Mouse (Mus musculus): Measurements from ENCODE around the gene Mrpl38. TPM values are rescaled to one million over a fixed set of nuclear protein-coding genes. Genes with fewer than 3 reads are reported as not detected.
"Not testable (repeated sequence)": the region's sequence is repeated elsewhere in the genome, so short reads cannot be mapped to it uniquely, and the experiment has no call there.

Gene Mrpl38
- polyA plus RNA-seq, 1 experiment, result 69.3 TPM

DNA sequence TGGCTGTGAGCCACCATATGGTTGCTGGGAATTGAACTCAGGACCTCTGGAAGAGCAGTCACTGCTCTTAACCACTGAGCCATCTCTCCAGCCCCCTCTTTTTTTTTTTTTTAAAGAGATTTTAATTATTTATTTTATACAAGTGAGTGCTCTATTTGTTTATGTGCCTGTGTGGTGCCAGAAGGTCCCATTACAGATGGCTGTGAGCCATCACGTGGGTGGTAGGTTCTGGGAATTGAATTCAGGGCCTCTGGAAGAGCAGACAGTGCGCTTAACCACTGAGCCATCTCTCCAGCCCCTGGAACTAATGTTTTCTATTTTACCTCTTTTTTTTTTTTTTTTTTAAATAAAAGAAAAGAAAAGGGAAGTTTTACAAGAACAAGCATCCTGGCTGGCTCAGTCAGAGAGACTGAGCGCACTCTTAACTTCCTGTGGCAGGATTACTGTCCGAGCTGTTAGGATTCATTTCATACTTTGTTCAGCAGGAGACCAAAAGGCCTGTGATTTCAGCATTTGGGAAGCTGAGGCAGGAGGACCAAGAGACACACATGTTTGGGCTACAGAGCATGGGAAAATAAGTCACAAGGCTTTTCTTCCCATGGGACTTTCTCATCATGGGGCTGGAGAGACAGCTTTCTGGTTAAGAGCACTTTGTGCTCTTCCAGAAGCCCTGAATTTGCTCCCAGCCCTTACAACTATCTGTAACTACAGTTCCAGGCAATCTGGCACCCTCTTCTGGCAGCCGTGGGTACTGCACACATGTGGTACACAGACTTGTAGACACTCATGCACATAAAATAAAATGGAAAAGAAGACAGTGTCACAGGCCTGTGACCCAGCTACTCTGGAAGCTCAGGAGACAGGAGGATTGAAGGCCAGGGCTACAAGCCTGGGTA, 42.2 kb downstream of the Mrpl38 start:
- no peak overlapping the region for H3K9ac ChIP-seq (ENCODE audit: low read depth, poor library complexity, severe bottlenecking)
- H3K4me3 ChIP-seq (ENCODE audit: low read depth, low read length), result no peak overlapping the region
- H3K27me3 ChIP-seq (ENCODE audit: control insufficient read depth, insufficient read depth, low read length, poor library complexity, severe bottlenecking), result no peaks in the 10 kb centered on the region
- H3K27ac ChIP-seq (ENCODE audit: insufficient read depth, low read length), result no peak overlapping the region
- H3K9me3 ChIP-seq (replicated peaks; ENCODE audit: control insufficient read depth, insufficient read depth, low read length, poor library complexity, severe bottlenecking), result no peaks in the 10 kb centered on the region
- no peaks in the 10 kb centered on the region for H3K36me3 ChIP-seq (ENCODE audit: control insufficient read depth, insufficient read depth, low read length, poor library complexity, severe bottlenecking)
- H3K4me1 ChIP-seq (ENCODE audit: control insufficient read depth, insufficient read depth, low read length), result peaks cover 9% of the 10 kb centered on the region
- TF ChIP-seq CTCF (IDR thresholded peaks at IDR 0.05; ENCODE audit: low read depth, low read length) (peak; percentile 62), EP300 (IDR thresholded peaks at IDR 0.05; ENCODE audit: insufficient read depth, low read depth, low read length) (no peak)

DNA sequence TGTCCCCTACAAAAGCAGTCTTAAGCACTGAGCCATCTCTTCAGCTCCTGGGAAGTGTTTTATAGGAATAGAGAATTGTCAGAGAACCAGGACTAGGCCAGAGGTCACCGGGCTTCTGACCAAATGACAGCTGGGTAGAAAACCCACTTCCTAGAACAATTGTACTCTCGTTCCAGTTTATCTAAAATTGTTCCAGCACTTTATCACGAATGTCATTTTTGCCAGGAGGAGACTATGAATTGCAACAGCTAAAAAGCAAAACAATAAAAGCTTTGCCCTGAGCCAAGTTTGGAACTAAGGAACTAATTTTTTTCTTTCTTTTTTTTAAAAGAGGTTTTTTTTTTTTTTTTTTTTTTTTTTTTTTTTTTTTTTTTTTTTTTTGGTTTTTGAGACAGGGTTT, 43.1 kb downstream of the Mrpl38 start:
- Histone ChIP-seq H3K4me3 (ENCODE audit: low read depth, low read length) (no peak overlapping the region), H3K27me3 (ENCODE audit: control insufficient read depth, insufficient read depth, low read length, poor library complexity, severe bottlenecking) (no peaks in the 10 kb centered on the region), H3K9ac (ENCODE audit: low read depth, poor library complexity, severe bottlenecking) (no peak overlapping the region), H3K36me3 (ENCODE audit: control insufficient read depth, insufficient read depth, low read length, poor library complexity, severe bottlenecking) (no peaks in the 10 kb centered on the region), H3K4me1 (ENCODE audit: control insufficient read depth, insufficient read depth, low read length) (peaks cover 5% of the 10 kb centered on the region), H3K27ac (ENCODE audit: insufficient read depth, low read length) (no peak overlapping the region), H3K9me3 (replicated peaks; ENCODE audit: control insufficient read depth, insufficient read depth, low read length, poor library complexity, severe bottlenecking) (no peaks in the 10 kb centered on the region)
- TF ChIP-seq CTCF (IDR thresholded peaks at IDR 0.05; ENCODE audit: low read depth, low read length) (no peak), POLR2A (IDR thresholded peaks at IDR 0.05; ENCODE audit: insufficient read depth, low read length) (no peak), EP300 (IDR thresholded peaks at IDR 0.05; ENCODE audit: insufficient read depth, low read depth, low read length) (no peak)

DNA sequence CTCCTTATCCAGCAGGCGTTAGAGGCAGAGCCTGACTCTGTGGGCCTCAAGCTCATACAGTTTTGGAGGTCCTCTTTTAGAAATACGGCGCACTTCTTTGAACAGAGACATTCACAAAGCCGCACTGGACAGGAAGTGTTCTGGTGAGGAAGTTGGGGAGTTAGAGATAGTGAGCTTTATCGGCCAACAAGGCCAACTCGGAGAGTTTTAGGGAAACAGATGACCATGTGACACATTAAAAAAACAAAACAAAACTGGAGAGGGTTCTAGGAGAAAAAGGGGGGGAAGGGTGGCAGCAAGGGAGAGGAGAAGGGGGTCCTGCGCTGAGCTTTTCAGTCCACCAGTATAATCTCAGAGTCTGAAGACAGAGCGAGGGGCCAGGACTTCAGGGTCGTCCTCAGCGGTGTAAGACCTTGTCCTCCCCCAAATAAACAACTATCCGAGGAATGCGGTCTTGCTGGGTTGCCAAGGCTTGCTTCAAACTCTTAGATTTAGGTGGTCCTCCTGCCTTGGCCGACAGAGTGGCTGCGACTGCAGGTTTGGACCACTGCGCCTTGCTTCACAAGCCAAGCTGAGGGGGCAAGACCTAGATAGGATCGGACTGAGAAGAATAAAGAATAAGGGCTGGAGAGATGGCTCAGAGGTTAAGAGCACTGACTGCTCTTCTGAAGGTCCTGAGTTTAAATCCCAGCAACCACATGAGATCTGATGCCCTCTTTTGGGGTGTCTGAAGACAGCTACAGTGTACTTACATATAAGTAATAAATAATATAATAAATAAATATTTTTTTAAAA, 44.7 kb downstream of the Mrpl38 start:
- TF ChIP-seq CTCF (IDR thresholded peaks at IDR 0.05; ENCODE audit: low read depth, low read length) (no peak), POLR2A (IDR thresholded peaks at IDR 0.05; ENCODE audit: insufficient read depth, low read length) (no peak), EP300 (IDR thresholded peaks at IDR 0.05; ENCODE audit: insufficient read depth, low read depth, low read length) (no peak)
- H3K27me3 ChIP-seq (ENCODE audit: control insufficient read depth, insufficient read depth, low read length, poor library complexity, severe bottlenecking), result no peaks in the 10 kb centered on the region
- H3K9ac ChIP-seq (ENCODE audit: low read depth, poor library complexity, severe bottlenecking), result 0 out of 2 replicates have a peak overlapping the region, but pooled peaks have one; percentile 36
- H3K4me1 ChIP-seq (ENCODE audit: control insufficient read depth, insufficient read depth, low read length), result peaks cover 4% of the 10 kb centered on the region
- no peak overlapping the region for H3K4me3 ChIP-seq (ENCODE audit: low read depth, low read length)
- no peaks in the 10 kb centered on the region for H3K36me3 ChIP-seq (ENCODE audit: control insufficient read depth, insufficient read depth, low read length, poor library complexity, severe bottlenecking)
- H3K9me3 ChIP-seq (replicated peaks; ENCODE audit: control insufficient read depth, insufficient read depth, low read length, poor library complexity, severe bottlenecking), result no peaks in the 10 kb centered on the region
- H3K27ac ChIP-seq (ENCODE audit: insufficient read depth, low read length), result no peak overlapping the region

DNA sequence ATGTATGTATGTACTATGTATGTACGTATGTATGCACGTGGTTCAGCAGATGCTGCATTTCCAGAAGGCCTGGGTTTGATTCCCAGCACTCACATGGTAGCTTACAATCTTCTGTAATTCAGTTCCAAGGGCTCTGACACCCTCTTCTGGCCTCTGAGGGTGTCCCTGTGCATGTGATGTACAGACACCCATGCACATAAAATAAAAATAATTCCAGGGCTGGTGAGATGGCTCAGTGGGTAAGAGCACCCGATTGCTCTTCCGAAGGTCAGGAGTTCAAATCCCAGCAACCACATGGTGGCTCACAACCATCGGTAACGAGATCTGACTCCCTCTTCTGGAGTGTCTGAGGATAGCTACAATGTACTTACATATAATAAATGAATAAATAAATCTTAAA, 45.7 kb downstream of the Mrpl38 start:
- H3K9me3 ChIP-seq (replicated peaks; ENCODE audit: control insufficient read depth, insufficient read depth, low read length, poor library complexity, severe bottlenecking); H3K9ac ChIP-seq (ENCODE audit: low read depth, poor library complexity, severe bottlenecking); H3K27me3 ChIP-seq (ENCODE audit: control insufficient read depth, insufficient read depth, low read length, poor library complexity, severe bottlenecking); H3K27ac ChIP-seq (ENCODE audit: insufficient read depth, low read length); H3K36me3 ChIP-seq (ENCODE audit: control insufficient read depth, insufficient read depth, low read length, poor library complexity, severe bottlenecking); H3K4me3 ChIP-seq (ENCODE audit: low read depth, low read length); H3K4me1 ChIP-seq (ENCODE audit: control insufficient read depth, insufficient read depth, low read length): not testable (repeated sequence)

DNA sequence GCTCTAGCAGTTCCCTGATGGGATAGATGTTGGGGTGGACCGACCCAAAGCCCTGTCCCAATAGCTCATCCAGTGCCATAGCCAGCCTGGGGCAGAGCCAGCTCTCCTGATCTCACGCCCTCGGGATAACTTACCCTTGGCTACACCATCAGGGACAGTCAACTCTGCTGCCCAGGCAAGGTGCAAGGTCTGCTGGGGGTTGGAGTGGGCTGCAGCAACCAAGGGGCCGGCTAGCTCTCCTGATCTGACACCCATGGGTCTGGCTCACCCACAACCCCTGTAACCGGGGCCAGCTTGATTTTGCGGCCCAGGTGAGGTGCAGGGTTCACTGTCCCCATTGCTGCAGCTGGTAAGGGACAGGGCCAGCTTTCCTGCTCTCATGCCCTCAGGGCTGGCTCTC, 47.1 kb downstream of the Mrpl38 start:
- Histone ChIP-seq H3K27ac (ENCODE audit: insufficient read depth, low read length) (no peak overlapping the region), H3K9ac (ENCODE audit: low read depth, poor library complexity, severe bottlenecking) (no peak overlapping the region), H3K27me3 (ENCODE audit: control insufficient read depth, insufficient read depth, low read length, poor library complexity, severe bottlenecking) (no peaks in the 10 kb centered on the region), H3K4me3 (ENCODE audit: low read depth, low read length) (no peak overlapping the region), H3K36me3 (ENCODE audit: control insufficient read depth, insufficient read depth, low read length, poor library complexity, severe bottlenecking) (no peaks in the 10 kb centered on the region), H3K4me1 (ENCODE audit: control insufficient read depth, insufficient read depth, low read length) (peaks cover 4% of the 10 kb centered on the region), H3K9me3 (replicated peaks; ENCODE audit: control insufficient read depth, insufficient read depth, low read length, poor library complexity, severe bottlenecking) (no peaks in the 10 kb centered on the region)
- TF ChIP-seq CTCF (IDR thresholded peaks at IDR 0.05; ENCODE audit: low read depth, low read length), result no peak
- TF ChIP-seq EP300 (IDR thresholded peaks at IDR 0.05; ENCODE audit: insufficient read depth, low read depth, low read length), result no peak
- no peak for TF ChIP-seq POLR2A (IDR thresholded peaks at IDR 0.05; ENCODE audit: insufficient read depth, low read length)

DNA sequence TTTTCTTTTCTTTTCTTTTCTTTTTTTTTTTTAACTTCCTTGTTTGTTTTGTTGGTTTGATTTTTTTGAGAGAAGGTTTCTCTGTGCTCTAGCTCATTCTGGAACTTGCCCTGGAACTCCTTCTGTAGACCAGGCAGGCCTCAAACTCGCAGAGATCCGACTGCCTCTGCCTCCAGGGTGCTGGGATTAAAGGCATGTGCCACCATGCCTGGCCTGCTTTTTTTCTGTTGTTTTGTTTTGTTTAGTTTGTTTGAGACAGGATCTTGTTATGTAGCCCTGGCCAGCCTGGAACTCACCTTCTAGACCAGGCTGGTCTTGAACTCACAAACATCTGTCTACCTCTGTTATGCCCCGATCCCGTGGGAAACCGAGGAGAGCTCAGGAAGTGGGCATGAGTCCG, 49.1 kb downstream of the Mrpl38 start:
- Histone ChIP-seq H3K9me3 (replicated peaks; ENCODE audit: control insufficient read depth, insufficient read depth, low read length, poor library complexity, severe bottlenecking) (no peaks in the 10 kb centered on the region), H3K36me3 (ENCODE audit: control insufficient read depth, insufficient read depth, low read length, poor library complexity, severe bottlenecking) (no peaks in the 10 kb centered on the region), H3K4me1 (ENCODE audit: control insufficient read depth, insufficient read depth, low read length) (peaks cover 6% of the 10 kb centered on the region), H3K27ac (ENCODE audit: insufficient read depth, low read length) (no peak overlapping the region), H3K4me3 (ENCODE audit: low read depth, low read length) (no peak overlapping the region), H3K9ac (ENCODE audit: low read depth, poor library complexity, severe bottlenecking) (no peak overlapping the region), H3K27me3 (ENCODE audit: control insufficient read depth, insufficient read depth, low read length, poor library complexity, severe bottlenecking) (no peaks in the 10 kb centered on the region)
- TF ChIP-seq POLR2A (IDR thresholded peaks at IDR 0.05; ENCODE audit: insufficient read depth, low read length), result no peak
- no peak for TF ChIP-seq CTCF (IDR thresholded peaks at IDR 0.05; ENCODE audit: low read depth, low read length)
- TF ChIP-seq EP300 (IDR thresholded peaks at IDR 0.05; ENCODE audit: insufficient read depth, low read depth, low read length), result no peak
